Mouse (Mus musculus) megakaryocyte, embryonic 14.5 days (primary cell): ENCODE measurements at regions not wholly inside any gene's neighbourhood (a gene's known extent, or its start where the extent isn't known, plus 50 kb on each side); places are given as distances from the start of the nearest gene placed in this dataset.

Source experiments
- H3K27me3 ChIP-seq: replicated peaks from 2 replicates; pipeline ENCODE3; 2012; ENCODE audit warnings: inconsistent platforms
- H3K36me3 ChIP-seq: replicated peaks from 2 replicates; pipeline ENCODE3; 2012; ENCODE audit warnings: low read length, inconsistent platforms, mixed read lengths
- H3K4me1 ChIP-seq: 2 replicates; pipeline ENCODE4 v1.6.1; 2012; ENCODE audit warnings: inconsistent platforms
- H3K4me3 ChIP-seq: replicated peaks from 2 replicates; pipeline ENCODE3; 2012; ENCODE audit warnings: moderate library complexity, mild to moderate bottlenecking, inconsistent platforms
- H3K9me3 ChIP-seq: 2 replicates; pipeline ENCODE4 v1.6.1; 2012; ENCODE audit warnings: inconsistent platforms
- FLI1 ChIP-seq: IDR thresholded peaks from 2 replicates; pipeline ENCODE4 v1.6.1; 2012; ENCODE audit warnings: low read length, inconsistent platforms, mixed read lengths
- GATA1 ChIP-seq: IDR thresholded peaks from 3 replicates; pipeline ENCODE4 v1.6.1; 2012; ENCODE audit warnings: mixed read lengths, low read length, inconsistent platforms, borderline replicate concordance

- Histone ChIP-seq H3K9me3 (no peaks in the 10 kb centered on the region), H3K27me3 (no peaks in the 10 kb centered on the region), H3K4me3 (no peak overlapping the region), H3K36me3 (no peaks in the 10 kb centered on the region), H3K4me1 (no peaks in the 10 kb centered on the region)
- TF ChIP-seq FLI1 = no peak
- no peak for TF ChIP-seq GATA1
These were observed 166.5 kb upstream of the Tmem161b start for GRCm38 (mm10) chr13:84055576-84055975.

- no peaks in the 10 kb centered on the region for H3K4me1 ChIP-seq
- no peaks in the 10 kb centered on the region for H3K27me3 ChIP-seq
- H3K4me3 ChIP-seq = no peak overlapping the region
- no peak for TF ChIP-seq GATA1
- TF ChIP-seq FLI1 = no peak
- no peaks in the 10 kb centered on the region for H3K9me3 ChIP-seq
- no peaks in the 10 kb centered on the region for H3K36me3 ChIP-seq
These were observed 165.6 kb upstream of the Tmem161b start for GRCm38 (mm10) chr13:84056451-84056850.

- H3K9me3 ChIP-seq = no peaks in the 10 kb centered on the region
- no peaks in the 10 kb centered on the region for H3K4me1 ChIP-seq
- H3K4me3 ChIP-seq = no peak overlapping the region
- no peaks in the 10 kb centered on the region for H3K27me3 ChIP-seq
- no peak for TF ChIP-seq FLI1
- no peak for TF ChIP-seq GATA1
- no peaks in the 10 kb centered on the region for H3K36me3 ChIP-seq
These were observed 165.1 kb upstream of the Tmem161b start for GRCm38 (mm10) chr13:84056998-84057397.

- H3K27me3 ChIP-seq = no peaks in the 10 kb centered on the region
- no peaks in the 10 kb centered on the region for H3K36me3 ChIP-seq
- TF ChIP-seq GATA1 (no peak), FLI1 (no peak)
- no peaks in the 10 kb centered on the region for H3K9me3 ChIP-seq
- H3K4me3 ChIP-seq = no peak overlapping the region
- H3K4me1 ChIP-seq = no peaks in the 10 kb centered on the region
These were observed 164.6 kb upstream of the Tmem161b start for GRCm38 (mm10) chr13:84057456-84057855.

GRCm38 (mm10) chr13:84058251-84058650, 163.8 kb upstream of the Tmem161b start:
- H3K4me1 ChIP-seq = no peaks in the 10 kb centered on the region
- no peaks in the 10 kb centered on the region for H3K36me3 ChIP-seq
- H3K4me3 ChIP-seq = no peak overlapping the region
- no peaks in the 10 kb centered on the region for H3K27me3 ChIP-seq
- no peaks in the 10 kb centered on the region for H3K9me3 ChIP-seq
- TF ChIP-seq FLI1 = no peak
- no peak for TF ChIP-seq GATA1

GRCm38 (mm10) chr13:84059031-84059651, 163.0 kb upstream of the Tmem161b start:
- Histone ChIP-seq H3K27me3 (no peaks in the 10 kb centered on the region), H3K4me1 (no peaks in the 10 kb centered on the region), H3K36me3 (no peaks in the 10 kb centered on the region), H3K9me3 (no peaks in the 10 kb centered on the region), H3K4me3 (peak overlapping the region; percentile 60)
- TF ChIP-seq GATA1 (no peak), FLI1 (no peak)

- TF ChIP-seq FLI1 (no peak), GATA1 (no peak)
- no peaks in the 10 kb centered on the region for H3K4me1 ChIP-seq
These were observed 162.2 kb upstream of the Tmem161b start for GRCm38 (mm10) chr13:84059661-84060452.

GRCm38 (mm10) chr13:84060453-84060834, 161.7 kb upstream of the Tmem161b start:
- Histone ChIP-seq H3K36me3 (no peaks in the 10 kb centered on the region), H3K27me3 (no peaks in the 10 kb centered on the region), H3K4me1 (no peaks in the 10 kb centered on the region), H3K4me3 (no peak overlapping the region), H3K9me3 (no peaks in the 10 kb centered on the region)
- TF ChIP-seq FLI1 (no peak), GATA1 (no peak)

More at GRCm38 (mm10) chr13:84059661-84060452, 162.2 kb upstream of the Tmem161b start:
- Histone ChIP-seq H3K36me3 (no peaks in the 10 kb centered on the region), H3K27me3 (no peaks in the 10 kb centered on the region), H3K9me3 (no peaks in the 10 kb centered on the region), H3K4me3 (no peak overlapping the region)

- no peaks in the 10 kb centered on the region for H3K27me3 ChIP-seq
- TF ChIP-seq FLI1 (no peak), GATA1 (no peak)
- H3K4me3 ChIP-seq = no peak overlapping the region
- H3K9me3 ChIP-seq = no peaks in the 10 kb centered on the region
- no peaks in the 10 kb centered on the region for H3K36me3 ChIP-seq
- no peaks in the 10 kb centered on the region for H3K4me1 ChIP-seq
These were observed 161.2 kb upstream of the Tmem161b start for GRCm38 (mm10) chr13:84060906-84061305.

- Histone ChIP-seq H3K4me3 (no peak overlapping the region), H3K9me3 (peaks cover 5% of the 10 kb centered on the region), H3K27me3 (no peaks in the 10 kb centered on the region), H3K36me3 (no peaks in the 10 kb centered on the region), H3K4me1 (no peaks in the 10 kb centered on the region)
- TF ChIP-seq GATA1 (no peak), FLI1 (no peak)
These were observed 160.1 kb upstream of the Tmem161b start for GRCm38 (mm10) chr13:84061820-84062480.
